Mouse (Mus musculus) midbrain, postnatal 0 days (tissue): ENCODE results near the gene Khdc4. TPM values are rescaled to one million over a fixed set of nuclear protein-coding genes. Genes with fewer than 3 reads are reported as not detected.

Experiments
- ATAC-seq: fragments of 200-750 bp; cut with Nextera tagmentation; 2 replicates; pipeline ENCODE4 v1.8.0; 2017; ENCODE audit warnings: moderate number of reproducible peaks, mild to moderate bottlenecking, moderate TSS enrichment, moderate library complexity; ENCODE audit not compliant: low FRiP score
- DNase-seq: peaks from one replicate; pipeline ENCODE4 v3.0.0-alpha.2; 2015; ENCODE audit warnings: low spot score
- H3K27ac ChIP-seq: fragments of 300-500 bp; sonication (generic); 2 replicates; pipeline ENCODE4 v1.5.1; 2014; ENCODE audit warnings: low read depth, mild to moderate bottlenecking, low read length, mixed read lengths
- H3K27me3 ChIP-seq: fragments of 300-500 bp; sonication (generic); 2 replicates; pipeline ENCODE4 v1.6.1; 2014; ENCODE audit warnings: low read length, control low read depth, mixed read lengths; ENCODE audit not compliant: insufficient read depth
- H3K36me3 ChIP-seq: fragments of 300-500 bp; sonication (generic); 2 replicates; pipeline ENCODE4 v1.6.1; 2014; ENCODE audit warnings: low read length, control low read depth, mixed read lengths; ENCODE audit not compliant: insufficient read depth
- H3K4me1 ChIP-seq: fragments of 300-500 bp; sonication (generic); 2 replicates; pipeline ENCODE4 v1.6.1; 2014; ENCODE audit warnings: mild to moderate bottlenecking, control low read depth, antibody characterized with exemption, low read length, mixed read lengths; ENCODE audit not compliant: insufficient read depth
- H3K4me2 ChIP-seq: fragments of 300-500 bp; sonication (generic); 2 replicates; pipeline ENCODE4 v1.6.1; 2014; ENCODE audit warnings: low read depth, mild to moderate bottlenecking, low read length, mixed read lengths; ENCODE audit not compliant: poor library complexity, severe bottlenecking
- H3K4me3 ChIP-seq: fragments of 300-500 bp; sonication (generic); 2 replicates; pipeline ENCODE4 v1.5.1; 2014; ENCODE audit warnings: low read depth, mild to moderate bottlenecking, low read length, moderate library complexity
- H3K9ac ChIP-seq: fragments of 300-500 bp; sonication (generic); replicated peaks from 2 replicates; pipeline ENCODE4 v1.6.1; 2014; ENCODE audit warnings: mild to moderate bottlenecking, low read length, moderate library complexity, mixed read lengths; ENCODE audit not compliant: poor library complexity, severe bottlenecking
- H3K9me3 ChIP-seq: fragments of 300-500 bp; sonication (generic); 2 replicates; pipeline ENCODE4 v1.6.1; 2016; ENCODE audit warnings: low read length, control low read depth
- CTCF ChIP-seq: IDR thresholded peaks from 2 replicates; pipeline ENCODE4 v1.5.1; 2016; ENCODE audit warnings: antibody characterized with exemption, mild to moderate bottlenecking
- WGBS: fragments of 180-500 bp; shearing (Covaris S2); extraction: QIAGEN DNeasy Blood & Tissue Kit; methylation state at CpG from one replicate; pipeline ENCODE4 v1.1.7; 2014; 5-methylcytosine and 5-hydroxymethylcytosine counted together
- polyA plus RNA-seq: library from polyadenylated mRNA; unstranded; fragments of >200 nt; fragmentation: Nextera tagmentation; extraction: Ambion mirVana; gene quantifications from 2 replicates; pipeline ENCODE4 v1.2.1, GENCODE M21; 2015
- total RNA-seq: library from RNA; depleted of rRNA; stranded (reverse); fragments of >200 nt; gene quantifications from 2 replicates; pipeline ENCODE4 v1.2.3, GENCODE M21; 2014

Khdc4 gene
- total and polyA plus RNA-seq, 2 experiments from 2014 or later, result 70.5 to 71.8 TPM

GRCm38 (mm10) chr3:88683814-88684213 is 1.8 kb upstream of the Khdc4 start:
- Histone ChIP-seq H3K4me3 (no peak overlapping the region), H3K27ac (no peak overlapping the region), H3K36me3 (no peaks in the 10 kb centered on the region), H3K4me2 (no peak overlapping the region), H3K9ac (no peak overlapping the region), H3K4me1 (no peaks in the 10 kb centered on the region; the same call in 1 of the 2 replicates), H3K9me3 (no peaks in the 10 kb centered on the region), H3K27me3 (no peaks in the 10 kb centered on the region)
- ATAC-seq (no peak), DNase-seq (no peak)
- TF ChIP-seq CTCF, result no peak
- 95% methylated on average over 2 of the region's 2 CpGs for WGBS

GRCm38 (mm10) chr3:88684236-88684979 is 1.2 kb upstream of the Khdc4 start:
- DNase-seq, result no peak
- H3K4me2 ChIP-seq, result peak overlapping the region; percentile 58
- H3K4me1 ChIP-seq, result no peaks in the 10 kb centered on the region; the same call in 1 of the 2 replicates
- H3K4me3 ChIP-seq, result peak overlapping the region; percentile 70
- H3K36me3 ChIP-seq, result peaks cover 4% of the 10 kb centered on the region; the same call in 1 of the 2 replicates
- no peaks in the 10 kb centered on the region for H3K9me3 ChIP-seq
- ATAC-seq, result no peak
- TF ChIP-seq CTCF, result peak; percentile 4; the same call in 1 of the 2 replicates
- no peak overlapping the region for H3K27ac ChIP-seq
- 57% methylated on average over 7 of the region's 8 CpGs for WGBS
- H3K27me3 ChIP-seq, result no peaks in the 10 kb centered on the region
- H3K9ac ChIP-seq, result no peak overlapping the region

GRCm38 (mm10) chr3:88685958-88686451 is 402 bp downstream of the Khdc4 start:
- Histone ChIP-seq H3K4me1 (no peaks in the 10 kb centered on the region; the same call in 1 of the 2 replicates), H3K9ac (peak overlapping the region; percentile 95), H3K4me2 (peak overlapping the region; percentile 70), H3K27me3 (no peaks in the 10 kb centered on the region), H3K9me3 (no peaks in the 10 kb centered on the region), H3K4me3 (peak overlapping the region; percentile 70), H3K36me3 (peaks cover 20% of the 10 kb centered on the region), H3K27ac (peak overlapping the region; percentile 95)
- WGBS, result under 1% methylated on average over 39 of the region's 45 CpGs
- ATAC-seq (peak; percentile 70), DNase-seq (peak; percentile 81)
- TF ChIP-seq CTCF, result peak; percentile 58

GRCm38 (mm10) chr3:88686734-88687611 is 1.4 kb downstream of the Khdc4 start:
- H3K4me1 ChIP-seq, result no peaks in the 10 kb centered on the region; the same call in 1 of the 2 replicates
- H3K9ac ChIP-seq, result peak overlapping the region; percentile 95
- no peaks in the 10 kb centered on the region for H3K27me3 ChIP-seq
- 53% methylated on average over 13 of the region's 13 CpGs for WGBS
- H3K4me2 ChIP-seq, result peak overlapping the region; percentile 70
- ATAC-seq (no peak), DNase-seq (no peak)
- no peak for TF ChIP-seq CTCF
- H3K9me3 ChIP-seq, result no peaks in the 10 kb centered on the region
- peak overlapping the region; percentile 70 for H3K4me3 ChIP-seq
- peak overlapping the region; percentile 95 for H3K27ac ChIP-seq
- peaks cover 22% of the 10 kb centered on the region for H3K36me3 ChIP-seq

- no peak for ATAC-seq
- TF ChIP-seq CTCF, result no peak
Observed at GRCm38 (mm10) chr3:88689079-88689478, 3.5 kb downstream of the Khdc4 start.

More at GRCm38 (mm10) chr3:88689079-88689478, 3.5 kb downstream of the Khdc4 start:
- 92% methylated on average over 5 of the region's 5 CpGs for WGBS
- Histone ChIP-seq H3K9me3 (no peaks in the 10 kb centered on the region), H3K4me2 (no peak overlapping the region), H3K4me1 (no peaks in the 10 kb centered on the region; the same call in 1 of the 2 replicates), H3K36me3 (peaks cover 30% of the 10 kb centered on the region), H3K4me3 (no peak overlapping the region), H3K27me3 (no peaks in the 10 kb centered on the region), H3K27ac (no peak overlapping the region), H3K9ac (no peak overlapping the region)
- DNase-seq, result no peak
